Mouse (Mus musculus) heart, postnatal 0 days (tissue): ENCODE results near the gene Magi1.

Experiments
- CTCF ChIP-seq: IDR thresholded peaks from 2 replicates; pipeline ENCODE4 v1.5.1; 2016; ENCODE audit warnings: antibody characterized with exemption, control low read depth, low read depth
- EP300 ChIP-seq: IDR thresholded peaks from 2 replicates; pipeline ENCODE4 v1.6.1; 2016; ENCODE audit warnings: antibody characterized with exemption, low read depth

- TF ChIP-seq CTCF = no peak
- TF ChIP-seq EP300 = no peak
Measured at GRCm38 (mm10) chr6:93923972-93924371, 359.7 kb downstream of the Magi1 start.
